Mouse (Mus musculus): ENCODE measurements around the gene Snrnp25. TPM values are rescaled to one million over a fixed set of nuclear protein-coding genes. Genes with fewer than 3 reads are reported as not detected.

Snrnp25 gene
- polyA plus RNA-seq, 1 experiment: 32.3 TPM

DNA sequence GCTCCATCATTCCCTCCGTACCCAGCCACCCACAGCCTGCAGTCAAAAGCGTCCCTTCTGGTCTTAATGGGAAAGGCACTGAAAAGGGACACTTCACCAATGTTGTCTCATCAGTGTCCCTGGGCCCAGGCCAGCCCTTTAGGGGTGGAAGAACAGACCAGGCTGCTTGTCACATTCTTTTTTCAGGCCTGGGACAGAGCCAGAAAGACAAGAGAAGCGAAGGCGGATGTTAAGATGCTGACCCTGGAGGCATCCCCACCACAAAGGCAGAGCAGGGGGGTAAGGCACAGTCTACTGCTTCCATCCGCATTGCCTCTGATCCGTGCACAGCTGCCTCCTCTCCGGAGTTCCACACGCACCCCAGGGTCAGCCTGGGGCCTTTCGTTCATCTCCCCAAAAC lies 15.1 kb upstream of the Snrnp25 start:
- H3K9me3 ChIP-seq (replicated peaks; ENCODE audit: control insufficient read depth, insufficient read depth, low read length, poor library complexity, severe bottlenecking): no peaks in the 10 kb centered on the region
- no peak overlapping the region for H3K27ac ChIP-seq (ENCODE audit: insufficient read depth, low read length)
- H3K36me3 ChIP-seq (ENCODE audit: control insufficient read depth, insufficient read depth, low read length, poor library complexity, severe bottlenecking): no peaks in the 10 kb centered on the region
- no peak for TF ChIP-seq EP300 (IDR thresholded peaks at IDR 0.05; ENCODE audit: insufficient read depth, low read depth, low read length)
- no peak overlapping the region for H3K9ac ChIP-seq (ENCODE audit: low read depth, poor library complexity, severe bottlenecking)
- no peaks in the 10 kb centered on the region for H3K4me1 ChIP-seq (ENCODE audit: control insufficient read depth, insufficient read depth, low read length)
- H3K4me3 ChIP-seq (ENCODE audit: low read depth, low read length): no peak overlapping the region
- no peaks in the 10 kb centered on the region for H3K27me3 ChIP-seq (ENCODE audit: control insufficient read depth, insufficient read depth, low read length, poor library complexity, severe bottlenecking)

DNA sequence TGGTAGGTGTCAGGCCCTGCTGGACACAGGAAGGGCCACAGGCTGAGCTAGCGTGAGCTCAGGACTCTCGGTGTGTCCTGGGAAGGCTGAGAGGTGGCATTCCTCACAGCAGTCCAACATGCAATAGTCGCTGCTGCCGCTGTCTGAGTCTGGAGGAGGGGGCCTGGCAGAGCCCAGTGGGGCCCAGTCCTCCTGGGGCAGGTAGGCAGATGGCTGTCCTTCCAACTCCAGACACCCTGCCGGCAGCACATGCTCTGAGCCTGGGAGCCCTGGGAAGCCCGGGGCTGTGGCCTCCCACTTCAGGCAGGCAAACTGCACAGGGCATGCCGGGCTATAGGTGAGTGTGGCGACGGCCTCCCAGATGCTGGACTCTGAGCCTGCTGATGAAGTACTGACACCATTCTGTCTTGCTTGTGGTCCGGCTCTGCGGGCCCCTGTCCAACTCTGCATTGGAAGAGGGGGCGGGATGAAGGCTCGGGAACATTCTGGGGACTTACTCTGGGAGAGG lies 14.6 kb upstream of the Snrnp25 start:
- no peak overlapping the region for H3K27ac ChIP-seq (ENCODE audit: insufficient read depth, low read length)
- no peaks in the 10 kb centered on the region for H3K9me3 ChIP-seq (replicated peaks; ENCODE audit: control insufficient read depth, insufficient read depth, low read length, poor library complexity, severe bottlenecking)

DNA sequence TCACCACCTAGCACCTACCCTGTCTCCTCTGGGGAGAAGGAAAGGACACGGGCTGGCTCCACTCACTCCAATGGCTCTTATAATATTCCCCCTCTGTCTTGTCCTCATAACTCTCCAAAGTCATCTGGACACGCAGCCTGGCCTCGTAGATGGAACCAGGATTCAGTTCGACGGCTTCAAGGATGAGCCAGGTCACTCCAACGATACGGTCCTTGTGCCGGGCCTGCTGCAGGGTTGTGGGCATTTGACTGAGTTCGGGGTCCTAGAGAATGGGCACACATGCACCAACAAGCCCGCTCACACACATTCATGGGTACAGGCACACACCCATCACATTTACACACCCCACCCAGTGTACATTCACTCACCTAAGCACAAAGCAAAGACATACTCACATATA lies 12.1 kb upstream of the Snrnp25 start:
- H3K9ac ChIP-seq (ENCODE audit: low read depth, poor library complexity, severe bottlenecking): no peak overlapping the region
- TF ChIP-seq POLR2A (IDR thresholded peaks at IDR 0.05; ENCODE audit: insufficient read depth, low read length): no peak
- no peak for TF ChIP-seq EP300 (IDR thresholded peaks at IDR 0.05; ENCODE audit: insufficient read depth, low read depth, low read length)
- TF ChIP-seq CTCF (IDR thresholded peaks at IDR 0.05; ENCODE audit: low read depth, low read length): no peak
- H3K9me3 ChIP-seq (replicated peaks; ENCODE audit: control insufficient read depth, insufficient read depth, low read length, poor library complexity, severe bottlenecking): no peaks in the 10 kb centered on the region
- no peak overlapping the region for H3K27ac ChIP-seq (ENCODE audit: insufficient read depth, low read length)
- H3K27me3 ChIP-seq (ENCODE audit: control insufficient read depth, insufficient read depth, low read length, poor library complexity, severe bottlenecking): no peaks in the 10 kb centered on the region
- no peak overlapping the region for H3K4me3 ChIP-seq (ENCODE audit: low read depth, low read length)
- no peaks in the 10 kb centered on the region for H3K36me3 ChIP-seq (ENCODE audit: control insufficient read depth, insufficient read depth, low read length, poor library complexity, severe bottlenecking)
- no peaks in the 10 kb centered on the region for H3K4me1 ChIP-seq (ENCODE audit: control insufficient read depth, insufficient read depth, low read length)

More for the DNA sequence above, 14.6 kb upstream of the Snrnp25 start:
- no peak overlapping the region for H3K4me3 ChIP-seq (ENCODE audit: low read depth, low read length)
- H3K36me3 ChIP-seq (ENCODE audit: control insufficient read depth, insufficient read depth, low read length, poor library complexity, severe bottlenecking): no peaks in the 10 kb centered on the region
- no peaks in the 10 kb centered on the region for H3K4me1 ChIP-seq (ENCODE audit: control insufficient read depth, insufficient read depth, low read length)
- no peak for TF ChIP-seq CTCF (IDR thresholded peaks at IDR 0.05; ENCODE audit: low read depth, low read length)
- TF ChIP-seq EP300 (IDR thresholded peaks at IDR 0.05; ENCODE audit: insufficient read depth, low read depth, low read length): no peak
- no peak for TF ChIP-seq POLR2A (IDR thresholded peaks at IDR 0.05; ENCODE audit: insufficient read depth, low read length)
- H3K9ac ChIP-seq (ENCODE audit: low read depth, poor library complexity, severe bottlenecking): no peak overlapping the region
- no peaks in the 10 kb centered on the region for H3K27me3 ChIP-seq (ENCODE audit: control insufficient read depth, insufficient read depth, low read length, poor library complexity, severe bottlenecking)

DNA sequence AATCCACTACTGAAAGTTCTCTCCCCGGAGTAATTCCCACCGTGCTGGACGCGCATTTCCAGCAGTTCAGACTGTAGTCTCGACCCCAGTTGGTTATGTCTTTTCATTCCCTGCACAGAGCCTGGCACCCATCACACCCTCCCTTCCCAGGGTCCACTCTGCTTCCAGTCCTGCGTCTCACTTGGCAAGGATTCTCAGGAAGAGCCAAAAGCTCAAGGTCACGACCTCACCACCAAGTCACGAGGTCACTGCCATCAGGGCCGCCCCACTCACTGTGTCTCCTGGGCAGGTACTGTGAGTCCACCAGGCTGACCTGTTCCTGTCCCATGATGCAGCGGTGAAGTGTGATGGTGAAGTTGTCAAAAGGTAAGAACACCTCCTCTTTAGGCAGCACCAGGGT lies 11.1 kb upstream of the Snrnp25 start:
- Histone ChIP-seq H3K9me3 (replicated peaks; ENCODE audit: control insufficient read depth, insufficient read depth, low read length, poor library complexity, severe bottlenecking) (no peaks in the 10 kb centered on the region), H3K27me3 (ENCODE audit: control insufficient read depth, insufficient read depth, low read length, poor library complexity, severe bottlenecking) (no peaks in the 10 kb centered on the region), H3K4me1 (ENCODE audit: control insufficient read depth, insufficient read depth, low read length) (no peaks in the 10 kb centered on the region), H3K36me3 (ENCODE audit: control insufficient read depth, insufficient read depth, low read length, poor library complexity, severe bottlenecking) (no peaks in the 10 kb centered on the region), H3K9ac (ENCODE audit: low read depth, poor library complexity, severe bottlenecking) (no peak overlapping the region), H3K27ac (ENCODE audit: insufficient read depth, low read length) (no peak overlapping the region), H3K4me3 (ENCODE audit: low read depth, low read length) (no peak overlapping the region)
- TF ChIP-seq EP300 (IDR thresholded peaks at IDR 0.05; ENCODE audit: insufficient read depth, low read depth, low read length): no peak
- TF ChIP-seq POLR2A (IDR thresholded peaks at IDR 0.05; ENCODE audit: insufficient read depth, low read length): no peak
- no peak for TF ChIP-seq CTCF (IDR thresholded peaks at IDR 0.05; ENCODE audit: low read depth, low read length)

DNA sequence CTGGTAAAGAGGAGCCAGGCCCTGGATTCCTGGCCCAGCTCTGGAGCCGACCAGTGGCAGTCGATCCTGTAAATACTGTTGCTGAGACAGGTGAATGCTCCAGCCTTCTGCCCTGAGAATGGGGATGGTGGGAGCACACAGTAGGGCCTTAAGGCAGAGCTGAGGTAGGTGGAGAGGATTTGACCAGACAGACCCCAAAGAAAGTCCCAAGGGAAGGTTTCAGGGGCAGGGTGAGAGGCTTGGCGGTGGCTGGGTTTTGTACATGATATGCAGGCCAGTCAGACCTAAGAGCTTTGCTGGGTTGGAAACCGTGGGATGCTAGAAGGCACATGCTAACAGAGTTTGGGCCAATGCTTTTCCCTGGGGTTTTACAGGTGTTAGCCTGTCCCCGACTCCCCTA lies 10.6 kb upstream of the Snrnp25 start:
- TF ChIP-seq EP300 (IDR thresholded peaks at IDR 0.05; ENCODE audit: insufficient read depth, low read depth, low read length) (no peak), CTCF (IDR thresholded peaks at IDR 0.05; ENCODE audit: low read depth, low read length) (no peak), POLR2A (IDR thresholded peaks at IDR 0.05; ENCODE audit: insufficient read depth, low read length) (no peak)

DNA sequence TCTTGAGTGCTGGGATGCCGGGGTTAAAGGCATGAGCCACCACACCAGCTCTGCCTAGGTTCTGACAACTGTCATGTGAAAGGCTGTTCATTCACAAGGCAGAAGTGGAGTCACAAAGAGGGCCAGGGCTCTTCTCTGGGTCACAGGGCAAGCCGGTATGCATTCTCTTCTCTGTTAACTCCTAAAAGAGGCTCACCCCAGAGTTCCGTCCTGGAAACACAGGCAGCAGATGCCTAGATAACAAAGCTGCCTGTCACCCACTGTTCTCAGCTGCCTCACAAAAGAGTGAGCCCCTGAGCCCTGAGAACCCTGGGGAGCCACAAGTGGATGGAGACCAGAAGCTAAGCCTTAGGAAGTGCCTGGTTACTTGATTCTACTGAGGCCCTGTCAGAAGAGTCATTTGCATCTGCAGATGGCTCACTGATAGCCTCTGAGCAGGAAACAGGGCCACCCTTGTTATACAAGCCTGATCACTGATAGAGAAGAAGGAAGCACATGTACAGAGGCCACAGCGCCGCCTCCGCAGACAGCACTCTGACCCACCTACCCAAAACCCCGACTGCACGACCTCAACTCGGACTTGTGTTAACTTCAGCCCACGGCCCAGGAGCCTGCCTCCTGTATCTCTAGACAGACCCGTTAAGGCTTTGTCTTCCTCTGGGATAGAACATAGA lies 9.2 kb upstream of the Snrnp25 start:
- TF ChIP-seq POLR2A (IDR thresholded peaks at IDR 0.05; ENCODE audit: insufficient read depth, low read length): no peak
- no peak for TF ChIP-seq CTCF (IDR thresholded peaks at IDR 0.05; ENCODE audit: low read depth, low read length)
- TF ChIP-seq EP300 (IDR thresholded peaks at IDR 0.05; ENCODE audit: insufficient read depth, low read depth, low read length): no peak
- H3K9ac ChIP-seq (ENCODE audit: low read depth, poor library complexity, severe bottlenecking): no peak overlapping the region
- no peak overlapping the region for H3K4me3 ChIP-seq (ENCODE audit: low read depth, low read length)
- no peaks in the 10 kb centered on the region for H3K36me3 ChIP-seq (ENCODE audit: control insufficient read depth, insufficient read depth, low read length, poor library complexity, severe bottlenecking)
- no peaks in the 10 kb centered on the region for H3K4me1 ChIP-seq (ENCODE audit: control insufficient read depth, insufficient read depth, low read length)
- H3K27ac ChIP-seq (ENCODE audit: insufficient read depth, low read length): no peak overlapping the region
- H3K9me3 ChIP-seq (replicated peaks; ENCODE audit: control insufficient read depth, insufficient read depth, low read length, poor library complexity, severe bottlenecking): no peaks in the 10 kb centered on the region
- H3K27me3 ChIP-seq (ENCODE audit: control insufficient read depth, insufficient read depth, low read length, poor library complexity, severe bottlenecking): no peaks in the 10 kb centered on the region

More for the DNA sequence above, 10.6 kb upstream of the Snrnp25 start:
- Histone ChIP-seq H3K4me1 (ENCODE audit: control insufficient read depth, insufficient read depth, low read length) (no peaks in the 10 kb centered on the region), H3K9ac (ENCODE audit: low read depth, poor library complexity, severe bottlenecking) (no peak overlapping the region), H3K27me3 (ENCODE audit: control insufficient read depth, insufficient read depth, low read length, poor library complexity, severe bottlenecking) (no peaks in the 10 kb centered on the region), H3K36me3 (ENCODE audit: control insufficient read depth, insufficient read depth, low read length, poor library complexity, severe bottlenecking) (no peaks in the 10 kb centered on the region), H3K27ac (ENCODE audit: insufficient read depth, low read length) (no peak overlapping the region), H3K4me3 (ENCODE audit: low read depth, low read length) (no peak overlapping the region), H3K9me3 (replicated peaks; ENCODE audit: control insufficient read depth, insufficient read depth, low read length, poor library complexity, severe bottlenecking) (no peaks in the 10 kb centered on the region)

All from ES-Bruce4 (cell line).